Mouse (Mus musculus): ENCODE data around the gene Psmb3. TPM values are rescaled to one million over a fixed set of nuclear protein-coding genes. Genes with fewer than 3 reads are reported as not detected.

Psmb3 gene
- total and polyA plus RNA-seq, 3 experiments: 224 to 261 (median 239) TPM

- DNase-seq: peak; percentile 71
These were observed 45.3 kb downstream of the Psmb3 start for GRCm38 (mm10) chr11:97748496-97748895.

DNA sequence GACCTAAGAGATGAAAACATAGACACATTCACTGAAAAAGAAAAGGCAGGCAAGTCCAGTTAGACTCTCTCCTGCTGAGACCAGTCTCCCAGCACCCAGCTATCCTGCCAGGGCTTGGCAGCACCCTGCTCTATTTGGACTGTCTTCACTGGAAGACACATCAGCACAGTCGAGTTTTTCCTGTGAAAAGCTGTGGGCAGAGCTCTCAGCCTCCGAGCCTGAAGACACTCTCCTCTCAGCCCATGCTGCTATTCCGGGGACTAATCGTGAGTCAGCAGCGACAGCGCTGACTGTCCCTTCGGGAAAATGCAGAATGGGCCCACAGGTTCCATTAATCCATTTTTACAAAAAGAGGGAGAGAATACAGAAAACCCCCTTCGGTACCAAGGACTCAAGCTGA is 50.1 kb downstream of the Psmb3 start:
- no peak for DNase-seq

- no peak for DNase-seq
These were observed 54.9 kb downstream of the Psmb3 start for GRCm38 (mm10) chr11:97758125-97758524.

DNA sequence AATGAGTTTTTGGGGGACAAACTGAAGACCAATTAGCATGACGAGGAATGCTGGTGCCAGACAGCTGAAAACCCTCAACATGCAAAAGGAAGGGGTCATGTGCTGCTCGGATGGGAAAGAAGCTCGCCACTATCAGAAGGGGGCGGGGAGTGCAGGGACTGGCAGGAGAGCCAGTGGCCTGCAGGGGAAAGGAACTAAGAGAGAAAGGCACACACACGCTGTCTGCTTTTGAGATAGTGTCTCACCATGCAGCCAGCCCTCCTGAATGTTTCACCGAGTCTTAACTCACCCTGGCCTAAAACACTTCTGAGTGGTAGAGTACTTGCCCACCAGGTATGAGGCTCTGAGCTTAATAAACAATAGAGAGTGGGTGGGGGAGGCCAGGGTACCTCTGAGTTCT is 55.7 kb downstream of the Psmb3 start:
- DNase-seq: no peak

- DNase-seq: no peak
These were observed 58.4 kb downstream of the Psmb3 start for GRCm38 (mm10) chr11:97761638-97762037.

Small RNAs within 50 kb of the gene (microRNA-seq; reads per million reads assigned to microRNA genes)
- gene Gm24158 (0 reads per million in 2 experiments), gene Mir6927 (0 to 0.83 reads per million in 2 experiments), gene Mir8102 (0 to 1.2 reads per million in 2 experiments)

Other genes with a start within 250 kb of the Psmb3 start
- under 1 TPM in 1 of 2 experiments, not detected in 1; 0.59 TPM for gene 4933428G20Rik, start 203.1 kb upstream of the Psmb3 start, total RNA-seq (2021)
- gene 4933428G20Rik, start 203.1 kb upstream of the Psmb3 start, polyA plus RNA-seq (2012; rRNA removed): 0.07 and 0.09 TPM in 2 replicates
- 10 to 100 TPM; 11.2 to 13.9 TPM for gene Srcin1, start 127.2 kb upstream of the Psmb3 start, total RNA-seq (2021)
- 13.8 and 17.9 TPM in 2 replicates for gene Srcin1, start 127.2 kb upstream of the Psmb3 start, polyA plus RNA-seq (2012; rRNA removed)
- gene Epop, start 73.7 kb upstream of the Psmb3 start, total RNA-seq (2021): 1 to 10 TPM; 2.0 to 6.8 TPM
- gene Epop, start 73.7 kb upstream of the Psmb3 start, polyA plus RNA-seq (2012; rRNA removed): 10.6 and 16.2 TPM in 2 replicates
- gene Mllt6, start 40.0 kb upstream of the Psmb3 start, total RNA-seq (2021): 10 to 100 TPM; 30.6 to 51.2 TPM
- gene Mllt6, start 40.0 kb upstream of the Psmb3 start, polyA plus RNA-seq (2012; rRNA removed): 73.0 and 85.8 TPM in 2 replicates
- 100 to 1,000 TPM; 183 to 265 TPM for gene Cisd3, start 17.6 kb upstream of the Psmb3 start, total RNA-seq (2021)
- 61.6 and 66.4 TPM in 2 replicates for gene Cisd3, start 17.6 kb upstream of the Psmb3 start, polyA plus RNA-seq (2012; rRNA removed)
- 10 to 100 TPM; 19.8 to 26.1 TPM for gene Pcgf2, start 2.9 kb upstream of the Psmb3 start, total RNA-seq (2021)
- gene Pcgf2, start 2.9 kb upstream of the Psmb3 start, polyA plus RNA-seq (2012; rRNA removed): 89.5 and 107 TPM in 2 replicates
- gene Pip4k2b, start 41.3 kb downstream of the Psmb3 start, total RNA-seq (2021): 10 to 100 TPM; 26.9 to 27.2 TPM
- gene Pip4k2b, start 41.3 kb downstream of the Psmb3 start, polyA plus RNA-seq (2012; rRNA removed): 12.8 and 14.7 TPM in 2 replicates
- gene Cwc25, start 63.2 kb downstream of the Psmb3 start, total RNA-seq (2021): 10 to 100 TPM; 17.5 to 28.9 TPM
- 5.1 and 6.5 TPM in 2 replicates for gene Cwc25, start 63.2 kb downstream of the Psmb3 start, polyA plus RNA-seq (2012; rRNA removed)
- under 1 TPM in 1 of 2 experiments, not detected in 1; 0.49 TPM for gene 1700001P01Rik, start 72.5 kb downstream of the Psmb3 start, total RNA-seq (2021)
- gene 1700001P01Rik, start 72.5 kb downstream of the Psmb3 start, polyA plus RNA-seq (2012; rRNA removed): not detected in 2 replicates
- 100 to 1,000 TPM; 700 to 846 TPM for gene Rpl23, start 79.0 kb downstream of the Psmb3 start, total RNA-seq (2021)
- gene Rpl23, start 79.0 kb downstream of the Psmb3 start, polyA plus RNA-seq (2012; rRNA removed): 13.7 and 14.2 TPM in 2 replicates
- 100 to 1,000 TPM; 118 to 172 TPM for gene Lasp1, start 95.6 kb downstream of the Psmb3 start, total RNA-seq (2021)
- gene Lasp1, start 95.6 kb downstream of the Psmb3 start, polyA plus RNA-seq (2012; rRNA removed): 127 and 138 TPM in 2 replicates
- gene B230217C12Rik, start 137.4 kb downstream of the Psmb3 start, total RNA-seq (2021): 1 to 10 TPM; 2.9 to 4.6 TPM
- 1.8 and 2.5 TPM in 2 replicates for gene B230217C12Rik, start 137.4 kb downstream of the Psmb3 start, polyA plus RNA-seq (2012; rRNA removed)
- gene Fbxo47, start 180.8 kb downstream of the Psmb3 start, total RNA-seq (2021): 1 to 10 TPM in 1 of 2 experiments, under 1 TPM in 1; 0.78 to 1.0 TPM
- gene Fbxo47, start 180.8 kb downstream of the Psmb3 start, polyA plus RNA-seq (2012; rRNA removed): 0.21 TPM in 1 of 2 replicates, not detected in the other